Mouse (Mus musculus) gastrocnemius, adult 2 months (tissue): Measurements from ENCODE around the gene Cdh16. TPM values are rescaled to one million over a fixed set of nuclear protein-coding genes. Genes with fewer than 3 reads are reported as not detected.
"Not testable (repeated sequence)": the region's sequence is repeated elsewhere in the genome, so short reads cannot be mapped to it uniquely, and the experiment has no call there.

Source experiments
- DNase-seq: peaks from one replicate; pipeline ENCODE4 v3.0.0; 2022
- H3K27ac ChIP-seq: fragments of 200-600 bp; 2 replicates; pipeline ENCODE4 v1.8.1; 2022; ENCODE audit warnings: mild to moderate bottlenecking
- H3K4me3 ChIP-seq: fragments of 200-600 bp; 2 replicates; pipeline ENCODE4 v1.8.1; 2022; ENCODE audit warnings: mild to moderate bottlenecking, moderate library complexity
- CTCF ChIP-seq: fragments of 200-600 bp; IDR thresholded peaks from 2 replicates; pipeline ENCODE4 v1.8.1; 2022; ENCODE audit warnings: antibody characterized with exemption, mild to moderate bottlenecking, moderate library complexity
- intact Hi-C: fragments of 180-260 bp; cut with DNase I; formaldehyde crosslinking; loops from one replicate; pipeline ENCODE4 v1.15.1; 2025
- long read RNA-seq, 2 experiments: library from polyadenylated mRNA; stranded (forward); transcript quantifications; one replicate each; pipeline ENCODE4 v2.0.0; 2021
- total RNA-seq, 2 experiments: library from RNA; stranded (reverse); gene quantifications; 2 replicates each; pipeline ENCODE4 v1.2.3; 2021

The Cdh16 gene
- total RNA-seq: not detected
- long read RNA-seq, experiment 1: 0 reads
- long read RNA-seq, experiment 2: 0 reads

DNA sequence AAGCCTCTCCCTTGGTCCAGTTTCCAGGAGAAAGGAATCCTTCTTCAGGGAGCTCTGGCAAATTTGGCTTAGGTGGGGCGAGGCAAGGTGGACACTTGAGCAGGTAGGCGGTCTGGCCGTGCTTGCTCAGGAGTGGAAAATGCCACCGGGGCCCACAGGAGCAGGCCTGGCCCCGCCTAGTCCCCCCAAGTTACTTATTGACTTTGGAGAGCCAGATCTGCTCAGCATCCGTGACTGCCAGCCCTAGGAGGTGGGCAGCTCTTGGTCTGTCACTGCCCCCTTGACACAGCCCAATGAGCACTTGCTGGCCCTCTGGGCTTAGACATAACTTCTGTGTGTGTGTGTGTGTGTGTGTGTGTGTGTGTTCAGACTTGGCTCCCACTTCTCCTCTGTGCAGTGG lies at the start of gene Cdh16:
Cdh16 (minus strand) TSS at position 236 of the 400 bp plus-strand sequence.
- intact Hi-C loops: no loop called here
- DNase-seq: no peak
- TF ChIP-seq CTCF: no peak
- no peak within 1 kb of the TSS for H3K4me3 ChIP-seq
- H3K27ac ChIP-seq: no peak within 1 kb of the TSS

DNA sequence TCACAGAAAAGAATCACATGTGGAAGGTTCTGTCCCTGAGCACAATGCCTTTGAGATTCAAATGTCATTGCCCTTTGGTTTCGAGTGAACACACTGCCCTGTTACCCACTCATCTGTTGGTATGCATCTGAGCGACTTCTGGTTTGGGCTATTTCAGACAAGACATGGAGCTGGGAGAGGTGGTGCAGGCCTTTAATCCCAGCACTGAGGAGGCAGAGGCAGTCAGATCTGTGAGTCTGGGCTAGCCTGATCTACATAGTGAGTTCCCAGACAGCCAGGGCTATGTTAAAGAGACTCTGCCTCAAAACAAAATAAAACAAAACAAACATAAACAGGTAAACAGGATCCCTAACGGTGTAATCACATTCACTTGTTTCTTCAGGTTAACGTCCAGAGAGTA lies 31.4 kb upstream of the Cdh16 start:
- no peak overlapping the region for H3K27ac ChIP-seq
- no peak overlapping the region for H3K4me3 ChIP-seq
- intact Hi-C loops: loop anchor here (2.0 to 10.0 kb wide), 4 partner anchors 53 to 619 kb away; partner anchors contain the start of gene Nol3
- no peak for DNase-seq
- TF ChIP-seq CTCF: no peak

DNA sequence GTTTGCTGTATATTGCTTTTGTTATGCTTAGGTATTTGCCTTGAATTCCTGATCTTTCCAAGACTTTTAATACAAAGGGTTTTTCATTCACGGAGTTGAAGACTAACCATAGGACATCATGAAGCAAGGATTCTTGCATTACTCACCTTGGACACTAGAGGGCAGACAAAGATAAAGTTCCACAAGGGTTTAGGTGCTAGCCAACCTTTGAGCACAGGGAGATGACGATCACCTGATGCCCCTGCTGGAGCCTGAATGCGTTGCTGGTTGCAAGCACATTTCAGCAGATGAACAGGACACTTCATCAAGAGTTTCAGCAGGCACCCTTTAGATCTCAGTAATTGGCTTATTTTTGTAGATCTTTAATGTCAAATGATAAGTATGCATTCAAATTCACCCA lies 30.8 kb upstream of the Cdh16 start:
- intact Hi-C loops: loop anchor here (2.0 to 10.0 kb wide), 4 partner anchors 52 to 620 kb away; partner anchors contain the start of gene Nol3
- no peak overlapping the region for H3K27ac ChIP-seq
- H3K4me3 ChIP-seq: no peak overlapping the region
- DNase-seq: peak; percentile 64
- TF ChIP-seq CTCF: peak; percentile 91; the same call in 1 of the 2 replicates

DNA sequence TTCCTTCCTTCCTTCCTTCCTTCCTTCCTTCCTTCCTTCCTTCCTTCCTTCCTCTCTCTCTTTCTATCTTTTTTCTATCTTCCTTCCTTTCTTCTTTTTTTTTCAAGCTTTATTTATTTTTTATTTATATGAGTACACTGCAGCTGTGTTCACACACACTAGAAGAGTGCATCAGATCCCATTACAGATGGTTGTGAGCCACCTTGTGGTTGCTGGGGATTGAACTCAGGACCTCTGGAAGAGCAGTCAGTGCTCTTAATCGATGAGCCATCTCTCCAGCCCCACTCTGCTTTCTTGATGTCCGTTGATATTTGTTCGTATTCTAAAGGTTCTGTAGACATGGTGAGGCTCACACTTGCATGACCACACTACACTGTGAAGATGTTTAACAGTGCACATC lies 20.0 kb upstream of the Cdh16 start:
- intact Hi-C loops: loop anchor here (1.0 kb wide), 1 partner anchor 42 kb away; no protein-coding TSS in a partner anchor
- not testable (repeated sequence) for H3K27ac ChIP-seq, H3K4me3 ChIP-seq, DNase-seq
- peak; percentile 38 for TF ChIP-seq CTCF

DNA sequence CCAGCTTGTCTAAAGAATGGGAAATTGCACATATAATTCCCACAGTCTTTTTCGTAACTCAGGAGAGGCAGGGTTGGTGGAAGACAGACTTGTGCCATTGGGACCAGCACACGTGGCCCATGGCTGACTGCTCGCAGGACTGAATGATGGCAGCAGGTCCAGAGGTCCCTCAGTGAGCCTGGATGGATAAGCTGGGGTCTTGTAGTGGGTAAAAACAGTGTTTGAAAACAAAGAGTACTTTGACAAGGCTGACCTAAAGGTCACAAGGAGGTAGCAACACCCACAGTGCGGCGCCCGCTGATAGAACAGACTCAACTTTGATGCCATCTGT lies 18.1 kb upstream of the Cdh16 start:
- Histone ChIP-seq H3K4me3 (peak overlapping the region; percentile 77), H3K27ac (peak overlapping the region; percentile 98)
- no peak for TF ChIP-seq CTCF
- intact Hi-C loops: no loop called here
- no peak for DNase-seq

DNA sequence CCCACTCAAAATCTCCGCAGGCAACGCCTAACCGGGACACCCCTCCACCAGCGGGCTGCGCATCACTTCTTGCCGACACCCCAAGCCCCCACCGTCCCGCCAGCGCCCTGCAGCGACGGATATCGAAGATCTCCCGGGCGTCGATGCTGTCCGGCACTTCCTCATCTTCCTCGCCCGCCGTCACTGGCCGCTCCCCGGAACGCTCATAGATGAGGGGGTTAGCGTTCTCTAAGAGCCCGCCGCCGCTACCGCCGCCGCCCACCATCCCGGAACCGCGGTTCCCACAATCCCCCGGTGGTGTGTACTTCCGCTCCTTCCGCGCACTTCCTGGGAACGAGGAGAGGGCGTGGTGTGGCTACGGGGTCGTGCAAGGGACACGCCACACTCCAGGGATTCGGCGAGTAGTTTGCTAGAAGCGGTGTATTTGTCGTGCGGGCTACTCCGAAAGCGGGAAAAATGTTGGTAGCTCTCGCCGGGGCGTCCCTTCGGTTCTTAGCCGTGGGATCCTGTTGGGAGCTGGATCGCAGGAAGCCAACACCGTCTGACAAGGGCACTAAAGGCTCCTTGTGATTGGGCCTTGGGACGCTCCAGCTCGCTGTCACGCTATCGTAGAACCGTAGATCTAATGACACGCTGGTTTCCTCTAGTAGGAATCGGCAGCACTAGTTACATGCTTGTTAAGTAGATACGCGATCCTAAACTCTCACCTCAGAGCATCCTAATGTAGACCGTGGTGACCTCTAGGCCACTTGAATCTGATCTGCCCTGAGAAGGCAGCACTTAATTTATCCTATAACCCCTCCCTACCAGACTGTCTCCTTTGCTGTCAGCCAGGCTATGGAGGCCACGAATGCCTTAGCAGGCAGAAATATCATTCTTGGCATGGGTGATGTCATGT lies 17.5 kb upstream of the Cdh16 start, which contains the start of gene Ciao2b:
Ciao2b (minus strand) TSS at position 540 of the 898 bp plus-strand sequence.
- peak; percentile 92 for DNase-seq
- Histone ChIP-seq H3K4me3 (peak within 1 kb of the TSS; percentile 77), H3K27ac (peak within 1 kb of the TSS; percentile 98)
- intact Hi-C loops: no loop called here
- no peak; the same call in 1 of the 2 replicates for TF ChIP-seq CTCF

DNA sequence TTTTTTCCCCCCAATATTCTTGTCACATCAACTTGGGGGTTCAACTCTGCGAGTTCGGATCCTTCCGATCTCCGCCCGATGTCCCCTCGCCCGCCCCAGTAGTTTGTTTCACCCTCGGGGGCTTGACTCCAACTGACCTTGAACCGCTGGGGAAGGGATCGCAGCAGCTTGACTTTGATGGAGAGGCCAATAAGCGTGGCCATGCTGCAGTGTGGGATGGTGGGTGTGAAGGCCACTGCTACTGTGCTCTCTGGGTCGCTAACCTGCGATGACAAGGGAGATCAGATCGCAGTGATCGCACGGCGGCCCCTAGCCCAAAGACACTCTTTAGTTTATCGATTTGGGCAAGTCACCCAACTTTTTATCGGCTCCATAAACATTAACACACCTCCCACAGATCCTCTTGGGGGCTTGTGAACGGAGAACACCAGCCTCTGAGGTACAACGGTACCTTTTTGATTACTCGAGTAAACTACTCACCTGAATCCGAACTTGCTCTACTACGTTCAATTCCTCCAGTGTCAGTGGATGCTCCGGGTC lies 16.7 kb upstream of the Cdh16 start:
- Histone ChIP-seq H3K4me3 (peak overlapping the region; percentile 77), H3K27ac (peak overlapping the region; percentile 98)
- intact Hi-C loops: no loop called here
- no peak for TF ChIP-seq CTCF
- DNase-seq: no peak

DNA sequence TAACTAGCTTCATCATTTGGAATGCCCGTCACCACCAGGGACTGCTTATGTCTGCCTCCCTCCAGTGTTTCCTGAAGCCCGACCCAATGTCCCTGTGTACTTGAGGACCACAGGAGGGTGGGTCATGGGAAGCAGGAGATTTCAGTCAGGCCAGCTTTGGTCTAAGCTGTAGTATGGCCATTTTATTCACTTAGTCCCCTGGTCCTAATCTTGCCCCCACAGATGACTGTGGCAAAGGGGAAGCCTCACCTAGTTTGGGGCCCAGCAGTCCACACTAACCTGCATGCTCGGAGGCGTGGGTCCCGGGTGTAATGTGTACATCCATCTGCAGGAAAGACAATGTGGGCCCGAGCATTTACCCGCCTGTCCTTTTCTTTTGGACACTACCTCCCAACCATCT lies 16.0 kb upstream of the Cdh16 start:
- Histone ChIP-seq H3K27ac (no peak overlapping the region), H3K4me3 (peak overlapping the region; percentile 77)
- TF ChIP-seq CTCF: no peak
- intact Hi-C loops: no loop called here
- DNase-seq: no peak

DNA sequence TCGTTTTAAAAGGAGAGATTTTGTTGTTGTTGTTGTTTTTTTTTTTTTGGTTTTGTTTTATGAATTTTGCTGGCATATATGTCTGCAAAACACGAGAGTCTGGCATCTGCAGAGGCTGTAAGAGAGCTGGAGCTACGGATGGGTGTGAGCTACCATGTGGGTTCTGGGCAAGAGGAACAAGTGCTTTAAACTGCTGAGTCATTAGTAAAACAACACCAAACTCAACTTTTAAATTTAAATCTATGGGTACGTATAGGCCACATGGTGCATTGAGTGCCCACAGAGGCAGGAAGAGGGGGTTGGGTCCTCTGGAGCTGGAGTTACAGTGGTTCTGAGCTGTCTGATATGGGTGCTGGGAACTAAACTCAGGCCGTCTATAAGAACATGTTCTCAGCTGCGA lies 13.8 kb upstream of the Cdh16 start:
- TF ChIP-seq CTCF: no peak
- intact Hi-C loops: no loop called here
- Histone ChIP-seq H3K4me3 (no peak overlapping the region), H3K27ac (no peak overlapping the region)
- no peak for DNase-seq

DNA sequence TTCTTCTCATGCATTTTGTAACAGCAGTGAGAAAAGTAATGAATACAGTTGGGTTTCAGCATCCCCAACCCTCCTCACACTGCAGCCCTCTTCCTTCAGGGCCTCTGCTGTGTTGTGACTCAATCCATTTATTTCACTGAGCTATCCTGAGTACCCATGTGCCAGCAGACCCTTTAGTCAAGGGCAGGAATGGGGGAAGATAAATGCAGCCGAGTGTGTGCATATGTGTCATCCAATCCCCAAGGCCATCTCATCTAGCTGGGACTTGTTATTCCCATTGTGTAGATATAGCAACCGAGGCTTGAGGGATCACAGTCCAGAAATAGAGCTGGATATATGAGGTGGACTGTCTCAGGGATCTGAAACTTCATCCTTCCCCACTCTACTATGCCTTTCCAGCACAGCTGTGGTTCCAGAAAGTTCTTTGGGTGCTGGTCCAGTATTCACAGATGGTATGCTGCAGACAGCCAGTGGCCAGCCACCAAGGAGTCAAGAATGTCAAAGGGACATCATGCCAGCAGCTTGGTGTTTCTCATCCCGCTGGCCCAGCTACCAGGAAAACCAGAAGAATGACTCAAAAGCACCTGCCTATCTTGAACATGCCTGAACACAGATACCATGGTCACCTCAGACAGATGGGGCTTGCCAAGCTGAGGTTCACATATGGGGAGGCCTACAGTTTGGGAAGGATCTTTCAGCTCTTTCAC lies 11.0 kb upstream of the Cdh16 start:
- H3K4me3 ChIP-seq: no peak overlapping the region
- intact Hi-C loops: no loop called here
- DNase-seq: peak; percentile 54
- no peak for TF ChIP-seq CTCF
- H3K27ac ChIP-seq: peak overlapping the region; percentile 43; the same call in 1 of the 2 replicates

DNA sequence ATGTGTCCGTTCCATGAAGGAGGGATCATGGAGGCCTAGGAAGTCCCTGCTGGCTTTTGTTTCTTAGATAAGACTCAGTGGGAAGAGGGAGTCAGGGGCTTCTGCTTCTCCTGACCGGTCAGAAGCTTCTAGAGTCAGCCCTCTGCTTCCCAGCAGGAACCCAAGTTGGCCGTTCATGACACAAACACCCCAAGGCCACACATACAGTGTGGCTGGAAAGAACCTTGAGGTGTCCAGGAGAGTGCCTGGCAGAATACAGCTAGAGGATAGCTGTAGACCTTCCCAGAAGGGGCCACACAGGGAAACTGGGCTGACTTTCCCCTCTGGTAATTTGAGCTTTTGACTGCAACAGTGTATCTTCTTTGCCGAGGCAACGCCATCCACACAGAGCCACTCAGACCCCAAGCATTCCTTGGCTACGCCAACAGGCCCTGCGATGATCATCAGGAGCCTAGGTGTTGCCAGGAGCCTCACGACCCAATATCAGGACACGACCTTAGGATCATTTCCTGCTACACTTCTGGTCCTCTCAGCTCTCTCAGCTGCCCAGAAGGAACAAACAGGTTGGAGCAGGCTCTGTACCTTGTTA lies 9.1 kb upstream of the Cdh16 start:
- intact Hi-C loops: no loop called here
- no peak for TF ChIP-seq CTCF
- Histone ChIP-seq H3K4me3 (no peak overlapping the region), H3K27ac (peak overlapping the region; percentile 78)
- DNase-seq: peak; percentile 64

DNA sequence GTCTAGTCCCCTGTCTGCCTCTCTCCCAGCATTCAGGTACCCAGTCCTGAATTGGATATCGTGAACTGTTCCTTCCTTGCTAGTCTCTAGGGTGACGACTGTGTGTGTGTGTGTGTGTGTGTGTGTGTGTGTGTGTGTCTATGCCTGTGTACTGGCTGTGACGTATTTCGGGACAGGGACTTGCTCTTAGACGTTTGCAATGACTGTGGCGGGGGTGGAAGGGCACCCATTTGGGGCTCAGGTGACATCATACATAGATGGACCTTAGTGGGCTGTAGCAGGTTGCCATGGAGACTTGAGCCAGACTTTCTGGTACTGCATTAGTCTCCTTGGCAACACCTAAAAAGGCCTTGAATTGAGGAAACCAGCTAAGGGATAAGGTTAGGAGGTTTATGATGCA lies 8.3 kb upstream of the Cdh16 start:
- Histone ChIP-seq H3K4me3 (no peak overlapping the region), H3K27ac (peak overlapping the region; percentile 78)
- no peak for DNase-seq
- intact Hi-C loops: no loop called here
- no peak for TF ChIP-seq CTCF
